Mouse (Mus musculus): ENCODE measurements around the gene Rbsn.

Rbsn gene

GRCm38 (mm10) chr6:92176450-92176849, 38.3 kb downstream of the Rbsn start:
- DNase-seq (ENCODE audit: low spot score), result no peak

GRCm38 (mm10) chr6:92162724-92163123, 52.0 kb downstream of the Rbsn start:
- DNase-seq (ENCODE audit: low spot score), result peak; percentile 29

GRCm38 (mm10) chr6:92158801-92159200, 55.9 kb downstream of the Rbsn start:
- no peak for DNase-seq (ENCODE audit: low spot score)

- DNase-seq (ENCODE audit: low spot score), result no peak
Measured at GRCm38 (mm10) chr6:92153774-92154173, 61.0 kb downstream of the Rbsn start.

- DNase-seq (ENCODE audit: low spot score), result no peak
Measured at GRCm38 (mm10) chr6:92145881-92146280, 68.8 kb downstream of the Rbsn start.

All from lung, postnatal 25 days (tissue).